Mouse (Mus musculus) MEL (cell line): Measurements from ENCODE around the gene Zfp972.
"Not testable (repeated sequence)": the region's sequence is repeated elsewhere in the genome, so short reads cannot be mapped to it uniquely, and the experiment has no call there.

ENCODE experiments used
- CHD2 ChIP-seq: IDR thresholded peaks from 2 replicates; pipeline ENCODE4 v1.6.1; 2011; ENCODE audit warnings: low read length, improper control_type of control experiment
- CTCF ChIP-seq, 3 experiments: IDR thresholded peaks in 2 of 3; conservative IDR thresholded peaks in 1 of 3; 2 replicates each; pipeline ENCODE4 v1.5.1; 2011 to 2012; ENCODE audit warnings: low read length in 3 of 3, low read depth in 2 of 3, mild to moderate bottlenecking in 2 of 3, improper control_type of control experiment in 1 of 3, inconsistent platforms in 1 of 3, mixed read lengths in 1 of 3, moderate library complexity in 1 of 3; ENCODE audit not compliant: control insufficient read depth in 1 of 3, insufficient read depth in 1 of 3, poor library complexity in 1 of 3, severe bottlenecking in 1 of 3
- ELF1 ChIP-seq: IDR thresholded peaks from 2 replicates; pipeline ENCODE4 v1.6.1; 2014; ENCODE audit warnings: low read depth, mild to moderate bottlenecking, inconsistent platforms, low read length, improper control_type of control experiment, moderate library complexity
- MEF2A ChIP-seq: IDR thresholded peaks from 2 replicates; pipeline ENCODE4 v1.6.1; 2014; ENCODE audit warnings: low read depth, mild to moderate bottlenecking, inconsistent platforms, low read length, improper control_type of control experiment; ENCODE audit not compliant: poor library complexity, insufficient replicate concordance, severe bottlenecking; ENCODE audit errors: extremely low read depth
- MXI1 ChIP-seq: IDR thresholded peaks from 2 replicates; pipeline ENCODE4 v1.6.1; 2011; ENCODE audit warnings: mild to moderate bottlenecking, low read depth, low read length, improper control_type of control experiment
- MYC ChIP-seq: IDR thresholded peaks from 2 replicates; pipeline ENCODE4 v1.6.1; 2011; ENCODE audit warnings: low read depth, mild to moderate bottlenecking, low read length, improper control_type of control experiment, moderate library complexity
- POLR2A ChIP-seq, 2 experiments: IDR thresholded peaks; 2 replicates each; pipeline ENCODE4 v1.6.1; 2011 to 2012; ENCODE audit warnings: low read length in 2 of 2, mild to moderate bottlenecking in 2 of 2, control low read depth in 1 of 2, improper control_type of control experiment in 1 of 2, low read depth in 1 of 2, moderate library complexity in 1 of 2; ENCODE audit not compliant: control insufficient read depth in 1 of 2, insufficient read depth in 1 of 2, poor library complexity in 1 of 2
- POLR2AphosphoS5 ChIP-seq: IDR thresholded peaks from 2 replicates; pipeline ENCODE4 v1.6.1; 2012; ENCODE audit warnings: low read depth, borderline replicate concordance, mild to moderate bottlenecking, inconsistent platforms, low read length, moderate library complexity, mixed read lengths
- RAD21 ChIP-seq: IDR thresholded peaks from 2 replicates; pipeline ENCODE4 v1.6.1; 2011; ENCODE audit warnings: mild to moderate bottlenecking, low read depth, low read length, improper control_type of control experiment
- SMC3 ChIP-seq: IDR thresholded peaks from 2 replicates; pipeline ENCODE4 v1.6.1; 2011; ENCODE audit warnings: low read depth, low read length, improper control_type of control experiment
- UBTF ChIP-seq: IDR thresholded peaks from 2 replicates; pipeline ENCODE4 v1.6.1; 2012; ENCODE audit warnings: low read depth, mild to moderate bottlenecking, inconsistent platforms, low read length, improper control_type of control experiment, moderate library complexity, borderline replicate concordance; ENCODE audit not compliant: insufficient read depth
- USF1 ChIP-seq: IDR thresholded peaks from 2 replicates; pipeline ENCODE4 v1.6.1; 2014; ENCODE audit warnings: low read depth, mild to moderate bottlenecking, inconsistent platforms, low read length, improper control_type of control experiment, moderate library complexity
- ZC3H11A ChIP-seq: IDR thresholded peaks from 2 replicates; pipeline ENCODE4 v1.6.1; 2012; ENCODE audit warnings: low read depth, mild to moderate bottlenecking, inconsistent platforms, low read length, improper control_type of control experiment

- not testable (repeated sequence) for TF ChIP-seq POLR2A (IDR thresholded peaks at IDR 0.05; ENCODE audit: control insufficient read depth in 1 of 2, insufficient read depth in 1 of 2, low read depth in 1 of 2, low read length in 2 of 2, poor library complexity in 1 of 2); USF1; UBTF; SMC3; MYC; MEF2A; POLR2AphosphoS5; CHD2; MXI1; ELF1; CTCF (IDR thresholded peaks at IDR 0.05 in 2 of 3, conservative IDR thresholded peaks at IDR 0.05 in 1 of 3; ENCODE audit: control insufficient read depth in 1 of 3, insufficient read depth in 1 of 3, low read depth in 2 of 3, low read length in 3 of 3, poor library complexity in 1 of 3, severe bottlenecking in 1 of 3); ZC3H11A; RAD21
Observed at GRCm38 (mm10) chr2:177925563-177926103, at the start of gene Zfp972.
